Mouse (Mus musculus) midbrain, postnatal 0 days (tissue): ENCODE results near the gene Tex44. TPM values are rescaled to one million over a fixed set of nuclear protein-coding genes. Genes with fewer than 3 reads are reported as not detected.

Experiments
- ATAC-seq: fragments of 200-750 bp; cut with Nextera tagmentation; 2 replicates; pipeline ENCODE4 v1.8.0; 2017; ENCODE audit warnings: moderate number of reproducible peaks, mild to moderate bottlenecking, moderate TSS enrichment, moderate library complexity; ENCODE audit not compliant: low FRiP score
- DNase-seq: peaks from one replicate; pipeline ENCODE4 v3.0.0-alpha.2; 2015; ENCODE audit warnings: low spot score
- H3K27ac ChIP-seq: fragments of 300-500 bp; sonication (generic); 2 replicates; pipeline ENCODE4 v1.5.1; 2014; ENCODE audit warnings: low read depth, mild to moderate bottlenecking, low read length, mixed read lengths
- H3K27me3 ChIP-seq: fragments of 300-500 bp; sonication (generic); 2 replicates; pipeline ENCODE4 v1.6.1; 2014; ENCODE audit warnings: low read length, control low read depth, mixed read lengths; ENCODE audit not compliant: insufficient read depth
- H3K36me3 ChIP-seq: fragments of 300-500 bp; sonication (generic); 2 replicates; pipeline ENCODE4 v1.6.1; 2014; ENCODE audit warnings: low read length, control low read depth, mixed read lengths; ENCODE audit not compliant: insufficient read depth
- H3K4me1 ChIP-seq: fragments of 300-500 bp; sonication (generic); 2 replicates; pipeline ENCODE4 v1.6.1; 2014; ENCODE audit warnings: mild to moderate bottlenecking, control low read depth, antibody characterized with exemption, low read length, mixed read lengths; ENCODE audit not compliant: insufficient read depth
- H3K4me2 ChIP-seq: fragments of 300-500 bp; sonication (generic); 2 replicates; pipeline ENCODE4 v1.6.1; 2014; ENCODE audit warnings: low read depth, mild to moderate bottlenecking, low read length, mixed read lengths; ENCODE audit not compliant: poor library complexity, severe bottlenecking
- H3K4me3 ChIP-seq: fragments of 300-500 bp; sonication (generic); 2 replicates; pipeline ENCODE4 v1.5.1; 2014; ENCODE audit warnings: low read depth, mild to moderate bottlenecking, low read length, moderate library complexity
- H3K9ac ChIP-seq: fragments of 300-500 bp; sonication (generic); replicated peaks from 2 replicates; pipeline ENCODE4 v1.6.1; 2014; ENCODE audit warnings: mild to moderate bottlenecking, low read length, moderate library complexity, mixed read lengths; ENCODE audit not compliant: poor library complexity, severe bottlenecking
- H3K9me3 ChIP-seq: fragments of 300-500 bp; sonication (generic); 2 replicates; pipeline ENCODE4 v1.6.1; 2016; ENCODE audit warnings: low read length, control low read depth
- CTCF ChIP-seq: IDR thresholded peaks from 2 replicates; pipeline ENCODE4 v1.5.1; 2016; ENCODE audit warnings: antibody characterized with exemption, mild to moderate bottlenecking
- WGBS: fragments of 180-500 bp; shearing (Covaris S2); extraction: QIAGEN DNeasy Blood & Tissue Kit; methylation state at CpG from one replicate; pipeline ENCODE4 v1.1.7; 2014; 5-methylcytosine and 5-hydroxymethylcytosine counted together
- polyA plus RNA-seq: library from polyadenylated mRNA; unstranded; fragments of >200 nt; fragmentation: Nextera tagmentation; extraction: Ambion mirVana; gene quantifications from 2 replicates; pipeline ENCODE4 v1.2.1, GENCODE M21; 2015
- total RNA-seq: library from RNA; depleted of rRNA; stranded (reverse); fragments of >200 nt; gene quantifications from 2 replicates; pipeline ENCODE4 v1.2.3, GENCODE M21; 2014

Gene Tex44
- total and polyA plus RNA-seq, 2 experiments from 2014 or later, result not detected

DNA sequence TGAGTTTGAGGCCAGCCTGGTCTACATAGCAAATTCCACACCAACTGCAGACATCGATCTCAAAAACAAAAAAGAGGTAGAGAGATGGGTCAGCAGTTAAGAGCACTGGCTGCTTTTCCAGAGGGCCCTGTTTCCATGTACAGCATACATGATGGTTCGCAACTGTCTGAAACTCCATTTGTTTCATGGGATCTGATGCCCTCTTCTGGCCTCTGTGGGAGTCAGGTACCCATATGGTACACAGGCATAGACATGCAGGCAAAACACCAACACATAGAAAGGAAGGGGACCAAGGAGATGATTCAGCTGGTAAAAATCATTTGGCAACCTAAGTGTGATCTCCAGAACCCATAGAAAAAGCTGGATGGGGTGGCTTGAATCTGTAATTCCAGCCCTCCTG, 12.4 kb downstream of the Tex44 start:
- H3K4me3 ChIP-seq, result no peak overlapping the region
- no peak overlapping the region for H3K27ac ChIP-seq
- peaks cover 12% of the 10 kb centered on the region; the same call in 1 of the 2 replicates for H3K4me1 ChIP-seq
- no peaks in the 10 kb centered on the region for H3K9me3 ChIP-seq
- H3K36me3 ChIP-seq, result no peaks in the 10 kb centered on the region
- peak; percentile 68 for TF ChIP-seq CTCF
- ATAC-seq, result no peak
- peak; percentile 54 for DNase-seq
- no peak overlapping the region for H3K4me2 ChIP-seq
- WGBS, result 77% methylated on average over 2 of the region's 2 CpGs
- H3K27me3 ChIP-seq, result no peaks in the 10 kb centered on the region
- H3K9ac ChIP-seq, result no peak overlapping the region

DNA sequence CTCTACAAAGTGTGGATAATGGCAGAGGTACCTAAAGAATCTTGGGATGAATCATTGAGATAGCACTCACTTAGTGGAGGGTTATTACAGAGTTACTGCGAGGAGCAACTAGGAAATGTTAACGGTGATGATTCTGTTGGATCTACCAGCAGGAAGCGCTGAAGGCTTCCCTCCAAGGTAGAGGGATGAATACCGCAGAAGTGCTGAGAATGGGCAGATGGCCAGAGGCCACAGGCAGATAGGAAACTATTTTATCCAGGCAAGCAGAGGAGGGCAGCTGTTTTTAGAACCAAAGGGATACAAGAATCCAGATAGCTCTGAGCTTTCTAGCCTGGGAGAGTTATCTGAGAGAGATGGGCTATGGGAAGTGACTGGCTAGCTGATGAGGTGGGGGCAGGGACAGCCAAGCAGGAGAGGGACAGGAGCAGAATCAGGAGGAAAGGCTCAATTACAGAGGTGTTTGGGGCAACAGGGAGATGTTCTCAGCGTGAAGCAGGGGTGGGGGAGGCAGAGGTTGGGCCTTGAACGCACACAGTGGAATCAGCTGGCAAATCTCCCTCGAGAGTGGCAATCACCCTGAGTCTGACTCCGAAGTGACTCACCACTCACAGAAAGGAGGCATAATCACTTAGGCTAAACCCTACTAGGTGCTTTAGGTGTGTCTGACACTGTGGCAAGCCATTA, 13.5 kb downstream of the Tex44 start:
- Histone ChIP-seq H3K4me3 (no peak overlapping the region), H3K4me2 (no peak overlapping the region), H3K27ac (peak overlapping the region; percentile 98; the same call in 1 of the 2 replicates), H3K4me1 (peaks cover 17% of the 10 kb centered on the region), H3K9ac (no peak overlapping the region; the same call in 1 of the 2 replicates), H3K9me3 (no peaks in the 10 kb centered on the region), H3K27me3 (no peaks in the 10 kb centered on the region), H3K36me3 (no peaks in the 10 kb centered on the region)
- ATAC-seq, result no peak
- DNase-seq, result no peak
- no peak for TF ChIP-seq CTCF
- 30% methylated on average over 8 of the region's 8 CpGs for WGBS

DNA sequence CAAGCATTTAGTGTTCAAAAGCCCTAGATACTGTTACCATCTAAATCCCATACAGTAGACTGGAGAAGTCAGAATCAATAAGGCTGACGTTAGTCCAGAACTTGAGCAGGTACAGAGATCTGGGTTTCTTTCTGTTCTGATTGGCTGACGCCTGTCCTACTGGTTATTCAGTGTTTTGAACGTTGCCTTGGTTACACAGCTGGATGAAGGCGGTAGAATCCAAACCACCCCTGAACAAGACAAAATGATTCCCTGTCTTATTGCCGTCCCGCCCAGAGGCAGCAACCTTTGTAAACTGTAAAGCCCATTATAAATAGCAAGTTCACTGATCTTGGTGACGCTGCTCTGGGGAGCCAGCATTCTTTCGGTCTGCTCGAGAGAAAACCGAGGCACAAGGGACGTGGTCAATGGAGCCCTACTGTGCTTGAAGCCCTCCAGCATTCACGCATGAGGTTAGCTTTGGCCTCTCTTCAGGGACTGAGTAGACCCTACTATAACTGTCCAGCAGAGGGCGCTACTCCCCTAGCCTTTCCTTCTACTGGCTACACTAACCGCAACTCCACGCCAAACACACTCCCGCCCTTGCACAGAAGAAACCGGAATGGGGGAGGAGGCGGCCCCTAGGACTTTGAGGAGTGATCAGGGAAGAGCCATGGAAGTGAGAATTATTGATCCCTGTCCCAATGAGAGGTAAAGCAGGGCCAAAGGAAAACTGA, 14.2 kb downstream of the Tex44 start:
- 2% methylated on average over 18 of the region's 18 CpGs for WGBS
- ATAC-seq (peak; percentile 79), DNase-seq (peak; percentile 97)
- Histone ChIP-seq H3K4me2 (peak overlapping the region; percentile 86), H3K9ac (no peak overlapping the region; the same call in 1 of the 2 replicates), H3K27ac (peak overlapping the region; percentile 98), H3K9me3 (no peaks in the 10 kb centered on the region), H3K4me3 (peak overlapping the region; percentile 48), H3K36me3 (no peaks in the 10 kb centered on the region), H3K27me3 (no peaks in the 10 kb centered on the region), H3K4me1 (peaks cover 12% of the 10 kb centered on the region)
- TF ChIP-seq CTCF, result peak; percentile 99

DNA sequence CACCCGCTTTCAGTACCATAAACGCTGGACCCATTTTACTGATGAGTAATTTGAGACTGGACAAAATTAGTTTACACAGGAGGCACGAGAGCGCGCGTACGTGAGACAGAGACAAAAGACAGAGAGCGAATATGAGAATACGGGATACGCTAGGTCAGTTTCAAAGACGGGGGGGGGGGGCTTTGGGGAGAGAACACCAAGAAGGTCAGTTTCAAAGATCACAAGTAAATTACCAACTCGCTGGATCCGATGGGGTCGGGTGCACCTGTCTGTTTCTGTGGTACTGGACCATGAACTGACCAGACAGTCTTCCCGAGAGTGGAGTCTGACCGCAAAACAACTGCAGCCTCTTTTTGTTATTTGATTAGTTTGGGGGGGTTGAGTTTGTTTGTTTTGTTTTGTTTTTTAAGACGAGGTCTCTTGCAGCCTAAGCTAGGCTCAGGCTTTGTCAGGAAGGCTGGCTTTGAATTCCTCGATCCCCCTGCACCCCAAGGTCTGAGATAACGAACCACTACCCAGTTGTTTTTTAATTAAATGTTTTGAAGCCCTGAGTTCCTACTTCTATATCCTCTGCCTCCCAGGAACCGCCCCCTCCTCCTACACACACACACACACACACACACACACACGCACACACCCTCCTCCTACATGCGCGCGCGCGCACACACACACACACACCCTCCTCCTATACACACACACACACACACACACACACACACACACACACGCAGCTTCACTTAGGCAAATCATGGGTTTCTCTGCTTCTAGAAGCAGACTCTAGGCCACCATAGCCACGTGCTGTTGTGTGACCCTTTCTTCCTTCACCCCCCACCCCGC, 15.0 kb downstream of the Tex44 start:
- Histone ChIP-seq H3K27me3 (no peaks in the 10 kb centered on the region), H3K27ac (peak overlapping the region; percentile 98), H3K4me2 (peak overlapping the region; percentile 86), H3K36me3 (no peaks in the 10 kb centered on the region), H3K9me3 (no peaks in the 10 kb centered on the region), H3K4me1 (peaks cover 12% of the 10 kb centered on the region), H3K4me3 (peak overlapping the region; percentile 48), H3K9ac (peak overlapping the region; percentile 81)
- ATAC-seq, result peak; percentile 55
- peak; percentile 86 for DNase-seq
- 1% methylated on average over 29 of the region's 29 CpGs for WGBS
- TF ChIP-seq CTCF, result peak; percentile 22; the same call in 1 of the 2 replicates

DNA sequence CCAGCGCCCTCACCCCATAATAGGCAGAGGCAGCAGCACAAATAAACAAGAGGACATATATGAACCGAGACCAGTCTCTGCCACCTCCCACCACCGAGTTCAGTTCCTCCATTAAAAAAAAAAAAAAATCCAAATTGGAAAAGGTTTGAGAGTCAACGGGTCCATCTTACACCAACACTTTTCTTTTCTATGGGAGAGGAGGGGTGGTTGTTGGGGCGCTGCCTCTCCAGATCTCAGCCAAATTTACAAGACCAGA, 15.5 kb downstream of the Tex44 start:
- Histone ChIP-seq H3K4me1 (peaks cover 12% of the 10 kb centered on the region), H3K27ac (peak overlapping the region; percentile 98), H3K4me2 (peak overlapping the region; percentile 86), H3K36me3 (no peaks in the 10 kb centered on the region), H3K4me3 (peak overlapping the region; percentile 48), H3K9ac (peak overlapping the region; percentile 81), H3K9me3 (no peaks in the 10 kb centered on the region), H3K27me3 (no peaks in the 10 kb centered on the region)
- DNase-seq, result no peak
- ATAC-seq, result no peak
- WGBS, result 0% methylated on average over 5 of the region's 5 CpGs
- no peak for TF ChIP-seq CTCF
